Mouse (Mus musculus) CH12.LX (cell line): ENCODE measurements at regions not wholly inside any gene's neighbourhood (a gene's known extent, or its start where the extent isn't known, plus 50 kb on each side); places are given as distances from the start of the nearest gene placed in this dataset.
"Not testable (repeated sequence)": the region's sequence is repeated elsewhere in the genome, so short reads cannot be mapped to it uniquely, and the experiment has no call there.

Experiments used
- CTCF ChIP-seq, 2 experiments: IDR thresholded peaks in 1 of 2; conservative IDR thresholded peaks in 1 of 2; 2 replicates each; pipeline ENCODE4 v1.5.1; 2011 to 2012; ENCODE audit warnings: low read depth in 2 of 2, low read length in 2 of 2, improper control_type of control experiment in 1 of 2, inconsistent platforms in 1 of 2, mild to moderate bottlenecking in 1 of 2, moderate library complexity in 1 of 2
- E2F4 ChIP-seq: IDR thresholded peaks from 2 replicates; pipeline ENCODE4 v1.6.1; 2011; ENCODE audit warnings: low read depth, low read length, improper control_type of control experiment; ENCODE audit not compliant: insufficient replicate concordance
- ELF1 ChIP-seq: IDR thresholded peaks from 2 replicates; pipeline ENCODE4 v1.6.1; 2014; ENCODE audit warnings: low read depth, mild to moderate bottlenecking, inconsistent platforms, low read length, improper control_type of control experiment
- EP300 ChIP-seq: IDR thresholded peaks from 2 replicates; pipeline ENCODE4 v1.6.1; 2011; ENCODE audit warnings: low read length, improper control_type of control experiment
- ETS1 ChIP-seq: conservative IDR thresholded peaks from 2 replicates; pipeline ENCODE4 v1.6.1; 2012; ENCODE audit warnings: low read depth, mild to moderate bottlenecking, inconsistent platforms, low read length, improper control_type of control experiment, moderate library complexity
- MAFK ChIP-seq: IDR thresholded peaks from 2 replicates; pipeline ENCODE4 v1.6.1; 2011; ENCODE audit warnings: low read length, improper control_type of control experiment; ENCODE audit not compliant: insufficient replicate concordance
- MEF2A ChIP-seq: IDR thresholded peaks from 2 replicates; pipeline ENCODE4 v1.6.1; 2014; ENCODE audit warnings: low read depth, mild to moderate bottlenecking, inconsistent platforms, low read length, improper control_type of control experiment, borderline replicate concordance
- MYC ChIP-seq: IDR thresholded peaks from 2 replicates; pipeline ENCODE4 v1.6.1; 2011; ENCODE audit warnings: low read depth, mild to moderate bottlenecking, improper control_type of control experiment, low read length
- POLR2A ChIP-seq: IDR thresholded peaks from 2 replicates; pipeline ENCODE4 v1.6.1; 2011; ENCODE audit warnings: low read depth, mild to moderate bottlenecking, improper control_type of control experiment, low read length
- SMC3 ChIP-seq: IDR thresholded peaks from 2 replicates; pipeline ENCODE4 v1.6.1; 2011; ENCODE audit warnings: low read depth, low read length, improper control_type of control experiment
- UBTF ChIP-seq: IDR thresholded peaks from 2 replicates; pipeline ENCODE4 v1.6.1; 2012; ENCODE audit warnings: low read depth, mild to moderate bottlenecking, inconsistent platforms, low read length, improper control_type of control experiment, moderate library complexity
- USF2 ChIP-seq: conservative IDR thresholded peaks from 2 replicates; pipeline ENCODE4 v1.6.1; 2011; ENCODE audit warnings: low read depth, low read length, improper control_type of control experiment
- ZNF384 ChIP-seq: IDR thresholded peaks from 2 replicates; pipeline ENCODE4 v1.6.1; 2012; ENCODE audit warnings: low read depth, low read length, improper control_type of control experiment, inconsistent platforms

GRCm38 (mm10) chr13:6828601-6829330 lies 180.2 kb upstream of the Pfkp start:
- TF ChIP-seq ZNF384; EP300; ELF1; POLR2A; SMC3; MAFK; CTCF (conservative IDR thresholded peaks at IDR 0.05 in 1 of 2, IDR thresholded peaks at IDR 0.05 in 1 of 2; ENCODE audit: low read depth in 2 of 2, low read length in 2 of 2); ETS1; MEF2A; E2F4; MYC; USF2; UBTF: not testable (repeated sequence)
